Mouse (Mus musculus) bone marrow, adult 2 months (tissue): ENCODE measurements at regions not wholly inside any gene's neighbourhood (a gene's known extent, or its start where the extent isn't known, plus 50 kb on each side); places are given as distances from the start of the nearest gene placed in this dataset.

Source experiments
- H3K27ac ChIP-seq: fragments of 200-500 bp; 2 replicates; pipeline ENCODE4 v1.5.1; 2012; ENCODE audit warnings: low read depth, mild to moderate bottlenecking, control low read depth, inconsistent platforms, low read length; ENCODE audit not compliant: control insufficient read depth, poor library complexity, insufficient read depth
- H3K4me1 ChIP-seq: fragments of 200-500 bp; 2 replicates; pipeline ENCODE4 v1.6.1; 2011; ENCODE audit warnings: low read length; ENCODE audit not compliant: control insufficient read depth, insufficient read depth
- H3K4me3 ChIP-seq: fragments of 200-500 bp; replicated peaks from 2 replicates; pipeline ENCODE3; 2011; ENCODE audit warnings: mild to moderate bottlenecking, low read depth, low read length, control low read depth; ENCODE audit not compliant: control insufficient read depth
- CTCF ChIP-seq: fragments of 200-500 bp; IDR thresholded peaks from 2 replicates; pipeline ENCODE4 v1.5.1; 2011; ENCODE audit warnings: low read length, control low read depth; ENCODE audit not compliant: control insufficient read depth, insufficient read depth
- POLR2A ChIP-seq: fragments of 200-500 bp; IDR thresholded peaks from 2 replicates; pipeline ENCODE4 v1.6.1; 2011; ENCODE audit warnings: low read depth, mild to moderate bottlenecking, control low read depth, low read length, borderline replicate concordance; ENCODE audit not compliant: control insufficient read depth
- WGBS: fragments of 180-500 bp; shearing (Covaris S2); methylation state at CpG from one replicate; pipeline ENCODE4 v1.1.7; 2018; 5-methylcytosine and 5-hydroxymethylcytosine counted together

- H3K27ac ChIP-seq: no peak overlapping the region
- peak; percentile 7; the same call in 1 of the 2 replicates for TF ChIP-seq CTCF
- no peak for TF ChIP-seq POLR2A
- WGBS: 44% methylated on average over 16 of the region's 16 CpGs
Measured at GRCm38 (mm10) chr12:107085906-107086655, 402.4 kb upstream of the 3110018I06Rik start.

GRCm38 (mm10) chr12:107092151-107092550, 396.3 kb upstream of the 3110018I06Rik start:
- no peak overlapping the region for H3K27ac ChIP-seq
- TF ChIP-seq POLR2A (no peak), CTCF (no peak)
- H3K4me3 ChIP-seq: no peak overlapping the region
- H3K4me1 ChIP-seq: no peaks in the 10 kb centered on the region
- WGBS: 68% methylated on average over 3 of the region's 3 CpGs

More at GRCm38 (mm10) chr12:107085906-107086655, 402.4 kb upstream of the 3110018I06Rik start:
- Histone ChIP-seq H3K4me1 (no peaks in the 10 kb centered on the region), H3K4me3 (no peak overlapping the region)

GRCm38 (mm10) chr12:107093326-107093725, 395.1 kb upstream of the 3110018I06Rik start:
- H3K4me3 ChIP-seq: no peak overlapping the region
- no peaks in the 10 kb centered on the region for H3K4me1 ChIP-seq
- no peak overlapping the region for H3K27ac ChIP-seq
- WGBS: 80% methylated on average over 13 of the region's 13 CpGs
- no peak for TF ChIP-seq CTCF
- no peak for TF ChIP-seq POLR2A

- Histone ChIP-seq H3K4me3 (no peak overlapping the region), H3K27ac (no peak overlapping the region), H3K4me1 (no peaks in the 10 kb centered on the region)
- WGBS: 80% methylated on average over 6 of the region's 6 CpGs
- TF ChIP-seq POLR2A (no peak), CTCF (no peak)
Measured at GRCm38 (mm10) chr12:107095409-107095808, 393.0 kb upstream of the 3110018I06Rik start.

- Histone ChIP-seq H3K4me1 (no peaks in the 10 kb centered on the region), H3K27ac (no peak overlapping the region), H3K4me3 (no peak overlapping the region)
- TF ChIP-seq CTCF (no peak), POLR2A (no peak)
- 55% methylated on average over 8 of the region's 8 CpGs for WGBS
Measured at GRCm38 (mm10) chr12:107104570-107104969, 383.9 kb upstream of the 3110018I06Rik start.

- WGBS: 78% methylated on average over 11 of the region's 11 CpGs
- Histone ChIP-seq H3K4me1 (no peaks in the 10 kb centered on the region), H3K27ac (no peak overlapping the region), H3K4me3 (no peak overlapping the region)
- no peak for TF ChIP-seq POLR2A
- no peak for TF ChIP-seq CTCF
Measured at GRCm38 (mm10) chr12:107105017-107105416, 383.4 kb upstream of the 3110018I06Rik start.

- no peak overlapping the region for H3K4me3 ChIP-seq
- H3K4me1 ChIP-seq: no peaks in the 10 kb centered on the region
- H3K27ac ChIP-seq: no peak overlapping the region
- TF ChIP-seq CTCF (no peak), POLR2A (no peak)
- 66% methylated on average over 18 of the region's 18 CpGs for WGBS
Measured at GRCm38 (mm10) chr12:107111908-107112770, 376.3 kb upstream of the 3110018I06Rik start.

GRCm38 (mm10) chr12:107118364-107118763, 370.1 kb upstream of the 3110018I06Rik start:
- Histone ChIP-seq H3K27ac (no peak overlapping the region), H3K4me3 (no peak overlapping the region), H3K4me1 (no peaks in the 10 kb centered on the region)
- no peak for TF ChIP-seq CTCF
- TF ChIP-seq POLR2A: no peak
- WGBS: 58% methylated on average over 3 of the region's 3 CpGs
